Mouse (Mus musculus) CH12.LX (cell line): ENCODE measurements at regions not wholly inside any gene's neighbourhood (a gene's known extent, or its start where the extent isn't known, plus 50 kb on each side); places are given as distances from the start of the nearest gene placed in this dataset.

Experiments used
- CTCF ChIP-seq, 2 experiments: IDR thresholded peaks in 1 of 2; conservative IDR thresholded peaks in 1 of 2; 2 replicates each; pipeline ENCODE4 v1.5.1; 2011 to 2012; ENCODE audit warnings: low read depth in 2 of 2, low read length in 2 of 2, improper control_type of control experiment in 1 of 2, inconsistent platforms in 1 of 2, mild to moderate bottlenecking in 1 of 2, moderate library complexity in 1 of 2
- EP300 ChIP-seq: IDR thresholded peaks from 2 replicates; pipeline ENCODE4 v1.6.1; 2011; ENCODE audit warnings: low read length, improper control_type of control experiment
- JUND ChIP-seq: conservative IDR thresholded peaks from 2 replicates; pipeline ENCODE4 v1.6.1; 2011; ENCODE audit warnings: low read depth, low read length, improper control_type of control experiment
- MAFK ChIP-seq: IDR thresholded peaks from 2 replicates; pipeline ENCODE4 v1.6.1; 2011; ENCODE audit warnings: low read length, improper control_type of control experiment; ENCODE audit not compliant: insufficient replicate concordance
- MEF2A ChIP-seq: IDR thresholded peaks from 2 replicates; pipeline ENCODE4 v1.6.1; 2014; ENCODE audit warnings: low read depth, mild to moderate bottlenecking, inconsistent platforms, low read length, improper control_type of control experiment, borderline replicate concordance
- POLR2A ChIP-seq: IDR thresholded peaks from 2 replicates; pipeline ENCODE4 v1.6.1; 2011; ENCODE audit warnings: low read depth, mild to moderate bottlenecking, improper control_type of control experiment, low read length
- TBP ChIP-seq: conservative IDR thresholded peaks from 2 replicates; pipeline ENCODE4 v1.6.1; 2011; ENCODE audit warnings: low read depth, low read length, improper control_type of control experiment
- USF2 ChIP-seq: conservative IDR thresholded peaks from 2 replicates; pipeline ENCODE4 v1.6.1; 2011; ENCODE audit warnings: low read depth, low read length, improper control_type of control experiment
- ZMIZ1 ChIP-seq: IDR thresholded peaks from 2 replicates; pipeline ENCODE4 v1.6.1; 2012; ENCODE audit warnings: low read depth, mild to moderate bottlenecking, inconsistent platforms, low read length, improper control_type of control experiment

GRCm38 (mm10) chr2:123103530-123103929, 338.5 kb downstream of the Sqor start:
- TF ChIP-seq POLR2A: no peak
- TF ChIP-seq CTCF (conservative IDR thresholded peaks at IDR 0.05 in 1 of 2, IDR thresholded peaks at IDR 0.05 in 1 of 2; ENCODE audit: low read depth in 2 of 2, low read length in 2 of 2): no peak
- no peak for TF ChIP-seq MEF2A
- TF ChIP-seq MAFK: no peak
- TF ChIP-seq JUND: no peak
- no peak for TF ChIP-seq ZMIZ1
- no peak for TF ChIP-seq EP300
- no peak for TF ChIP-seq USF2
- TF ChIP-seq TBP: no peak
